Mouse (Mus musculus) megakaryocyte, embryonic 14.5 days (primary cell): Measurements from ENCODE around the gene Cacng4. TPM values are rescaled to one million over a fixed set of nuclear protein-coding genes. Genes with fewer than 3 reads are reported as not detected.
A peak's percentile ranks its signal among the peaks of the same experiment; 100 is the strongest.

Source experiments
- H3K27me3 ChIP-seq: replicated peaks from 2 replicates; pipeline ENCODE3; 2012; ENCODE audit warnings: inconsistent platforms
- H3K36me3 ChIP-seq: replicated peaks from 2 replicates; pipeline ENCODE3; 2012; ENCODE audit warnings: low read length, inconsistent platforms, mixed read lengths
- H3K4me1 ChIP-seq: 2 replicates; pipeline ENCODE4 v1.6.1; 2012; ENCODE audit warnings: inconsistent platforms
- H3K4me3 ChIP-seq: replicated peaks from 2 replicates; pipeline ENCODE3; 2012; ENCODE audit warnings: moderate library complexity, mild to moderate bottlenecking, inconsistent platforms
- H3K9me3 ChIP-seq: 2 replicates; pipeline ENCODE4 v1.6.1; 2012; ENCODE audit warnings: inconsistent platforms
- FLI1 ChIP-seq: IDR thresholded peaks from 2 replicates; pipeline ENCODE4 v1.6.1; 2012; ENCODE audit warnings: low read length, inconsistent platforms, mixed read lengths
- GATA1 ChIP-seq: IDR thresholded peaks from 3 replicates; pipeline ENCODE4 v1.6.1; 2012; ENCODE audit warnings: mixed read lengths, low read length, inconsistent platforms, borderline replicate concordance
- polyA plus RNA-seq: library from polyadenylated mRNA; stranded (reverse); fragments of >175 nt; gene quantifications from 2 replicates; pipeline ENCODE4 v1.2.3, GENCODE M21; 2012; ENCODE audit warnings: low replicate concordance; ENCODE audit not compliant: insufficient read depth

The Cacng4 gene
- polyA plus RNA-seq, 1 experiment: 0.09 TPM

DNA sequence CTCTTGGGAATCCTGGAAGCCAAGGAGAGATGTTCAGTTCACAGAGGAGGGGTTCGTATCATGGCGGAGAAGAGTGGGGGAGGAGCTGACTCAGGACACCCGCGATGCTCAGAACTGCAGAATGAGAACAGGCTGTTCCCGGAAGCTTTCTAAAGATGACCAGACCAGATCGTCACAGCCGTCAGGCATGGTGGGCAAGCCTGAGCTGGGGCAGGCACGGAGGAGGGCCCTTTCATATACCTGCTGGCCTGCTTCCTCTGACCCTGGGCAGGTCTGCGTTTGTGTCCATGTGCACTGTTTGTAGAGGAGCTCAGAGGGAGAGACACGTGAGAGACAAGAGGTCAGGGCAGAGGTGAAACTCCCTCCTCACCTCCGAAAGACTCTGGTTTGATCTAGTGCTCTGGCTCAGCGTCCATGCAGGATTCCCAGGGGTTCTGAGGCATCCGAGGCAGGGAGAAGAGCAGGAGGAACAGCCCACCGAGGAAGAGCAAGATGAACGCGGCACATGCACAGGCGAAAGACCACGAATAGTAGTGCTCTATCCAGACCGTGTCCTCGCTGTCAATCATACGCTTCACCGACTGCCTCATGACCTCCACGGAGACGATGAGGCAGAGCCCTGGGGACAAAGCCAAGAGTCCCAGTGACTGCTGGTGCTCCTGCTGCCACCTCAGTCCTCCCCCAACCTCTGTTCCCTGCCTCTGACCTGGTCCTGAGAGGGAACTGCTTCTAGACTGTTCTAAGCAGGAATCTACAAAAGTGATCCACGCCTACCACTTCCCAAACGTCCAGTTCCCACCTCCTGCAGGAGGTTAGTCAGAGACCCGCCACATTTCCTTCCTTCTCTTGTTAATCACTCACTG, 90.9 kb downstream of the Cacng4 start:
- Histone ChIP-seq H3K27me3 (peaks cover 91% of the 10 kb centered on the region), H3K4me3 (no peak overlapping the region), H3K9me3 (peaks cover 39% of the 10 kb centered on the region), H3K4me1 (peaks cover 19% of the 10 kb centered on the region), H3K36me3 (no peaks in the 10 kb centered on the region)
- TF ChIP-seq FLI1 (no peak), GATA1 (no peak)

DNA sequence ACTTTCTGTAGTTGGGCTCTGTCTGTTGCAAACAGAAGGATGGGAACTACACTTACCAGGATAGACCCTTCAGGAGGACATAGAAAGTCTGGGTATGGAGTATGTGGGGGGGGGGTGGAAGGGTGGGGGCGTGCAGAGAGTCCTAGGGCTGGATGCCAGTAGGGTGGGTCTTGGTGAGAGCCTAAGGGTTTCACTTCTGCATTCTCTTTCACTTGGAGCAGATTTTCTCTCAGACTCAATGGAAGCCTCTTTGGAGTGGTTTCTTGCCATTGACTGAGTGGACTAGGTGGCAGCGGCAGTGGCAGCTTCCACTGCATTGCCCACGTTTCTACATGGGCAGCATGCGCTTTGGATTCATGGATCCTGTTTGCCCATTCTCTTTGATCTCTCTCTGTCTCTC, 94.4 kb downstream of the Cacng4 start:
- TF ChIP-seq FLI1 (no peak), GATA1 (no peak)
- Histone ChIP-seq H3K4me3 (no peak overlapping the region), H3K27me3 (peaks cover 89% of the 10 kb centered on the region), H3K36me3 (peaks cover 16% of the 10 kb centered on the region), H3K9me3 (peaks cover 58% of the 10 kb centered on the region), H3K4me1 (peaks cover 34% of the 10 kb centered on the region)

DNA sequence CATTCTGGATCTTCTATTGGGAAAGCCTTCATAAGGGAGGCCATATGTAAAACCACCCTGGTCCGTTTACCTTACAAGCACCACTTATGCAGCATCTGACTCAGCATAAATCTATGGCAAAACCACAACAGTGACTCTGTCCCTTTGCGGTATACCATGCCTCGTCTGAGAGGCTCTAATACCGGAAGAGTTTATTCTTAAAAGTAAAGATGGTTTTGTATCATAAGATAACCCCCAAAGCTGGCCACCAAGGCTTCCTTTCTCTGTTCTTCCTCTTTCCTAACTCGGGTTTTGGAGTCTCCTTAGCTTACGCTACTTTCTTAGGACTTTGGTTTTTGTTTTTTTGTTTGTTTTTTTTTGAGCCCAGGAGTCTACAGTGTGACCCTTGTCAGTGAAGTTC, 101.0 kb downstream of the Cacng4 start:
- peaks cover 50% of the 10 kb centered on the region for H3K4me1 ChIP-seq
- H3K4me3 ChIP-seq: no peak overlapping the region
- TF ChIP-seq FLI1 (no peak), GATA1 (no peak)
- H3K9me3 ChIP-seq: peaks cover 60% of the 10 kb centered on the region
- H3K36me3 ChIP-seq: peaks cover 54% of the 10 kb centered on the region
- peaks cover 34% of the 10 kb centered on the region for H3K27me3 ChIP-seq

DNA sequence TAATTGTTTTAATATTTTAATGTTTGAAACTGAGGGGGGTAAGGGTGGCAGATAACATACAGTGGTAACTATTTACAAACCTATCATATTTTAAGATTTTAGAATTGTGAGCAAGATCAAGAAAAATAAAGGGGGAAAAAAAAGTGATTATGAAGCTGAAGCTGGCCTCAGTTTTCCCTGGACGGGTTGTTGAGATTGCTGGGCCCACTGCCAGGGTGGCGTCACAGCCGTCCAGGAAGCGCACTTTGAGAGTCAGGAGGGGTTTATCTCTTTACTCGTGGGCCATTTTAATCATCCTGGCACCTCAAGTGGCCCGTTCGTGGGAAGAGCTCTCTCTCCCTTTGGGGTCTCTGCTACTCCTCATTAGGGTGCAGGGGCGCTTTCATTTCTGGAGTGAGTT, 102.8 kb downstream of the Cacng4 start:
- TF ChIP-seq FLI1: no peak
- no peak for TF ChIP-seq GATA1
- no peak overlapping the region for H3K4me3 ChIP-seq
- peaks cover 60% of the 10 kb centered on the region for H3K4me1 ChIP-seq
- H3K27me3 ChIP-seq: peaks cover 23% of the 10 kb centered on the region
- peaks cover 50% of the 10 kb centered on the region for H3K9me3 ChIP-seq
- H3K36me3 ChIP-seq: peaks cover 65% of the 10 kb centered on the region

DNA sequence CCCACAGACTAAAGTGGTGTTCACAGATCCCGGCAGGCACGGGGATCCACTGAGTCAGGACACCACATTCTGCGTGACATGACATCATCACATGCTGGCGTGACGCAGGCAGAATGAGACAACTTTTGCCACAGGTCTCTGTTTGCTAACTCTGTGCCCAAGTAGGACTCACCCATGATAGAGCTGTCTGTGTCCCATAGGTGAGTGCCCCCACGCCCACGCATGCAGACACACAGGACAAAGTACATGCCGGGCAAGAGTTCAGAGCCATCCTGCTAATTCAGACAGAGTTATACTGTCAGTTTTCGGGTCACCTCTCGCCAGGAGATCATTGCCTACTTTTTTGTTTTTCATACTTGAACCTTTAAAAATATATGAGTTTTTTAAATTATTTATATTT, 105.9 kb downstream of the Cacng4 start:
- peaks cover 35% of the 10 kb centered on the region for H3K4me1 ChIP-seq
- peaks cover 79% of the 10 kb centered on the region for H3K36me3 ChIP-seq
- H3K27me3 ChIP-seq: peaks cover 4% of the 10 kb centered on the region
- peak overlapping the region; percentile 64 for H3K4me3 ChIP-seq
- peaks cover 38% of the 10 kb centered on the region for H3K9me3 ChIP-seq
- no peak for TF ChIP-seq FLI1
- TF ChIP-seq GATA1: no peak

DNA sequence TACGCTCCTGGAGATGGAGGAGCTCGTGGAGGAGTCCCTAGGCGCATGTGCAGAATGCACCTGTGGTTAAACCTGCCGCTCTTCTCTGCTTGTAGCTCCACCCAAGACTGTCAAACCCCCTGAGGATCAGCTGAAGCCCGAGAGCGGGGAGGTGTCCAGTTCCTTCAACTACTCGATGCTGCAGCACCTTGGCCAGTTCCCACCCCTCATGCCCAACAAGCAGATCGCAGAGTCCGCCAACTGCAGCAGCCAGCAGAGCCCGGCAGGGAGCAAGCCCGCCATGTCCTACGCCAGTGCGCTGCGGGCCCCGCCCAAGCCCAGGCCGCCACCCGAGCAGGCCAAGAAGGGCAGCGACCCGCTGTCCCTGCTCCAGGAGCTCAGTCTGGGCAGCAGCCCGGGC, 108.1 kb downstream of the Cacng4 start:
- no peak overlapping the region for H3K4me3 ChIP-seq
- peaks cover 36% of the 10 kb centered on the region for H3K4me1 ChIP-seq

DNA sequence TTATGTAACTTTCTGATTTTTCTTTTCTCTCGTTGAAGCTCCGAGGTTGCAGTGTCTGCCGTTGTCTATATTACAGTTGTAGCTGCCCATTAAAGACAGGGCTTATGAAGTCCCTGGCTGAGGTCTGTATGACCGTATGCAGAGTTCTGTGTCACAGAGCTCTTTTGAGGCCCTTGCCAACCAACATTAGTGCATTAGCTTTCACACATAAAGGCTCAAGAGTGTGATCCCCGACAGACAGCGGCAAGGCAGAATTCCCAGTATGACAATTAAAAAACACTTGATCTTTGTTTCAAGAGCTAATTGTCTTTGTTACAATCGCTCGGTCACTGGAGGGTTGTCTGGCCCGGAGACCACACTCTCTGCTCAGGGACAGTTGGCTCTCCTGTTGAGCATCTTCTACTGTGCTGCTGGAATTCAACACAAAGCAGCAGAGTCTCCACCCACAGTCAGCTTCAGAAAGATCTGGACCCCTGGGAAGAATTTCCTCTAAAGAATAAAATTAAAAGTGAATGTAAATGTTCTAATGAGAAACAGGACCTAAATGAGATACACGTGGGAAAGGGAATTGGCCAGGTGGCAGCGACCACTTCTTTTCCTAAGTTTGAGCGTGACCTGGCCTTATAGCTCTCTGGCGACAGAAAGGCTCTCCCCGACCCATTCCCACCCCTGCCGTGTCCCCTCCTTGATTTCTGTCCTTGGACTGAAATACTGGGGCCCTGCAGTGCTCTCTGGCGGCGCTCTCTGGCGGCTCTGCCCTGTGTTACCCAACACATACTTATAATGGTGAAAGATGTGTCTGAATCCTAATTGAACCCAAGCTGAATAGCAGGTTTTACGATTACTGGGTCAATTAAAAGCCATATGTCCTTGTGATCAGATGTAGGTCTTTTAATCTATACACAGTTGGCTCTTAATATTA, 110.6 kb downstream of the Cacng4 start:
- H3K27me3 ChIP-seq: no peaks in the 10 kb centered on the region
- TF ChIP-seq FLI1 (no peak), GATA1 (no peak)

More for the DNA sequence above, 108.1 kb downstream of the Cacng4 start:
- Histone ChIP-seq H3K27me3 (peaks cover 2% of the 10 kb centered on the region), H3K36me3 (peaks cover 92% of the 10 kb centered on the region), H3K9me3 (peaks cover 29% of the 10 kb centered on the region)
- TF ChIP-seq GATA1 (no peak), FLI1 (no peak)

DNA sequence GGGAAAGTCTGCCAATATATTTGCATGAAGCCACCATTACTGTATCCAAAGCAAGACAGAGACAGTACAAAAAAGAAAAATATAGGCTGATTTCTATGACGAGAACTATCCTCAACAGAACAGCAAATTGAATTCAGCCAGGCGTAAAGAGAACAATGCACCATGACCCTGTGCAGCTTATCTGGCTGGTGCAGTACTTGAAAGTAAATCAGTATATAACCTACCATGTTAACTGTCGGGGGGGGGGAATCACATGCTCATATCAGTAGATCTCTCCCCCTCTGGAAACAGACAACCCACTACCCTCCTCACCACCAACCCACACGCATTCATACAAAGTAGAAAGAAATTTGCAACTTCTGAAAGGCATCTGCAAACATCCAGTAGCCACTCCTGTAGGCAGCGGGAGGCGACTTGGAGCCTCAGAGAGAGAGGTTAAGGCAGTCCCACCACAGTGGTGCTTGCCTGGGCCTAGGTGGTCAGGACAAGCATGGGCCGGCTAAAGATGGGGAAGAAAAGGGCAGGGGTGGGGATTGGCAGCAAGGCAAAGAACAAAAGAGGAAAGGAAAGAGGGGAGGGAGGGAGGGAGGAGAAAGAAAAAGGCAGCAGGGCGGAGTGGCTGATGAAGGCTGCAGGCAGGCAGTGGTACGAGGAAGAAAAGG, 111.5 kb downstream of the Cacng4 start:
- TF ChIP-seq GATA1: no peak
- TF ChIP-seq FLI1: no peak
- H3K36me3 ChIP-seq: peaks cover 88% of the 10 kb centered on the region
- no peak overlapping the region for H3K4me3 ChIP-seq
- H3K4me1 ChIP-seq: peaks cover 28% of the 10 kb centered on the region
- peaks cover 10% of the 10 kb centered on the region for H3K9me3 ChIP-seq
- H3K27me3 ChIP-seq: no peaks in the 10 kb centered on the region

More for the DNA sequence above, 110.6 kb downstream of the Cacng4 start:
- H3K36me3 ChIP-seq: peaks cover 88% of the 10 kb centered on the region
- no peak overlapping the region for H3K4me3 ChIP-seq
- peaks cover 16% of the 10 kb centered on the region for H3K9me3 ChIP-seq
- peaks cover 38% of the 10 kb centered on the region for H3K4me1 ChIP-seq

Other genes starting within 250 kb of the Cacng4 start
- 99.4 and 174 TPM in 2 replicates for gene Helz, start 246.6 kb downstream of the Cacng4 start, polyA plus RNA-seq
- gene Cacng1, start 78.0 kb downstream of the Cacng4 start, polyA plus RNA-seq: not detected in 2 replicates
- gene Cacng5, start 120.5 kb upstream of the Cacng4 start, polyA plus RNA-seq: not detected in 2 replicates